Mouse (Mus musculus) forebrain, embryonic 16.5 days (tissue): ENCODE data around the gene Tcam1. TPM values are rescaled to one million over a fixed set of nuclear protein-coding genes. Genes with fewer than 3 reads are reported as not detected.
A peak's percentile ranks its signal among the peaks of the same experiment; 100 is the strongest.

Experiments
- ATAC-seq: fragments of 200-750 bp; cut with Nextera tagmentation; 2 replicates; pipeline ENCODE4 v1.8.0; 2017; ENCODE audit warnings: mild to moderate bottlenecking, moderate library complexity
- H3K27ac ChIP-seq: fragments of 300-500 bp; sonication (generic); 2 replicates; pipeline ENCODE4 v1.5.1; 2014; ENCODE audit warnings: low read length, control low read depth
- H3K27me3 ChIP-seq: fragments of 300-500 bp; sonication (generic); replicated peaks from 2 replicates; pipeline ENCODE4 v1.6.1; 2014; ENCODE audit warnings: low read length; ENCODE audit not compliant: control insufficient read depth, insufficient read depth
- H3K36me3 ChIP-seq: fragments of 300-500 bp; sonication (generic); 2 replicates; pipeline ENCODE4 v1.6.1; 2014; ENCODE audit not compliant: control insufficient read depth, insufficient read depth
- H3K4me1 ChIP-seq: fragments of 300-500 bp; sonication (generic); replicated peaks from 2 replicates; pipeline ENCODE4 v1.6.1; 2014; ENCODE audit warnings: low read length; ENCODE audit not compliant: control insufficient read depth, insufficient read depth
- H3K4me2 ChIP-seq: fragments of 300-500 bp; sonication (generic); 2 replicates; pipeline ENCODE4 v1.6.1; 2014; ENCODE audit warnings: mild to moderate bottlenecking, low read length, control low read depth
- H3K4me3 ChIP-seq: fragments of 300-500 bp; sonication (generic); replicated peaks from 2 replicates; pipeline ENCODE4 v1.5.1; 2014; ENCODE audit warnings: mild to moderate bottlenecking, low read length, control low read depth
- H3K9ac ChIP-seq: fragments of 300-500 bp; sonication (generic); replicated peaks from 2 replicates; pipeline ENCODE4 v1.6.1; 2014; ENCODE audit warnings: low read depth, low read length, control low read depth
- H3K9me3 ChIP-seq: fragments of 300-500 bp; sonication (generic); 2 replicates; pipeline ENCODE4 v1.6.1; 2016; ENCODE audit warnings: low read length; ENCODE audit not compliant: control insufficient read depth
- WGBS: fragments of 180-500 bp; shearing (Covaris S2); extraction: QIAGEN DNeasy Blood & Tissue Kit; methylation state at CpG from one replicate; pipeline ENCODE4 v1.1.7; 2014; 5-methylcytosine and 5-hydroxymethylcytosine counted together
- polyA plus RNA-seq: library from polyadenylated mRNA; unstranded; fragments of >200 nt; fragmentation: Nextera tagmentation; extraction: Ambion mirVana; gene quantifications from 2 replicates; pipeline ENCODE4 v1.2.1, GENCODE M21; 2015

Gene Tcam1
- polyA plus RNA-seq, 1 experiment from 2014 or later = 0.11 TPM

DNA sequence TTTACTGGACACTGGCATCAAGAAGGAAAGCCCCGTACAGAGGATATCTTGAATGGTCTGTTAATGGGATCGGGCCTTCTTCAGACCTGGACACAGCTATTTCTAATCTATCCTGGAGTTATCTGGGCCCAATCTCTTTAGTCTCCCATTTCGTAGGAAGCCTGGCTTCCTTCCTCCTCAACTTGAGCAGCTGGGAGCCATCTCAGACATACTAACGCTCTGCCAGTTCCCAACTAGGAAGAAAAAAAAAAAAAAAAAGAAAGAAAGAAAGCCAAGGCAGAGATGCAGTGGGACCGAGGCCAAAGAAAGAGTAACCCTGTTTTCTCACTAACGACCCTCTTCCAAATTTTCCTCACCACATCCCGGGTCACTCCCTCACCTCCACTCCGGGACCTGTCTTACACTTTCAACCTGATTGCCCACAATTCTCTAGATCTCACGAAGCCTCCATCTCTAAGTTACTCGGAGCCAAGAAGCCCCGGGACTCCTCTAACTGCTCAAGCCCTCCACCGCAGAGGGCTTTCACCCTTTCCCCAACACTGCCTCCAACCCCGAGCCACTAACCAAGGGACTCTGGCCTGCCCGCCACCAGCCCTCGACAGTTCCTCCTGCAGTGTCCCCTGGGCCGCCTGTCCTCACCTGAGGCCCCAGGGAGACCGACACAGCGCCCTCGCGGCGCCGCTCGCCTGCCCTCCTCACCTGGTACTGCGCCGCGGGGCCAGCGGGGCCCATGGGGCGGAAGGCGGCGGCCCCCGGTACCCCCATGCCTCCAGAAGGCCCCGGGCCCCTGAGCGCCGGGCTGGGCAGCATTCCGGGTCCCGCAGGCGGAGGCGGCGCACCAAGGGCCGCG, 4.5 kb upstream of the Tcam1 start:
- no peaks in the 10 kb centered on the region for H3K9me3 ChIP-seq
- no peak for ATAC-seq
- peak overlapping the region; percentile 71 for H3K4me2 ChIP-seq
- peaks cover under 1% of the 10 kb centered on the region; the same call in 1 of the 2 replicates for H3K36me3 ChIP-seq
- H3K27me3 ChIP-seq = no peaks in the 10 kb centered on the region
- 1% methylated on average over 39 of the region's 41 CpGs for WGBS
- H3K27ac ChIP-seq = peak overlapping the region; percentile 85
- peak overlapping the region; percentile 90 for H3K9ac ChIP-seq
- peaks cover 39% of the 10 kb centered on the region for H3K4me1 ChIP-seq
- H3K4me3 ChIP-seq = peak overlapping the region; percentile 85

DNA sequence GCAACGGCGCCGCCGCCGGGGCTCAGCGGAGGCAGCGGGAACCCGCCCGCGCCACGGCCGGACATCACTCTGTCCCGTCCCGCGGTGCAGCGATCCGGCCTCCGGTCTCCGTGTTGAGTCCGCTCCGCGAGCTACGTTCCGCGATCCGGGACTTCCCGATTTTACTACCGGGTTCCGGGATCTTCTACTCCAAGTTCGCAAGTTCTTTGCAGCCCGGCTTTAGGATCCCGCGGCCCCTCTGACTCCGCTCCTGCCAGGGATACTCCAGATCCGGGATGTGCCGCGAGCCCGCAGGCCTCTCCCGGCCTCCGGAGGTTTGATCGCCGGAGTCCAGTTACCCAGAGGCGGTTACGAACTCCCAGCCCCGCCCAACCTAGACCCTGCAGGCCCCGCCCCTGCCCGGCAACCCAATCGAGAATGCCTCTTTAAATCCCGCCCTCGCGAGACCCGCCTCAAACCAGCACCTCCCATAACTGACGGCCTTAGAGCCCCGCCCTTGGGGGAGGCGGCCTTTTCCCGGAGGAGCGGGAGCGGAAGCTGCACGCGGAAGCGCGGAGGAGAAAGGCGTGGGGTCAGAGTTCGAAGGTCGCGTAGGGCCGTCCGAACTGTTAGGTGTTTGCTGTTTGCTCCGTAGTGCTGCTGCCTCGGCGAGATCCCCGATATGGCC, 3.7 kb upstream of the Tcam1 start, which contains the start of gene Smarcd2:
Smarcd2 (minus strand) TSS at position 329 of the 667 bp plus-strand sequence.
- WGBS = under 1% methylated on average over 71 of the region's 72 CpGs
- Histone ChIP-seq H3K27me3 (no peaks in the 10 kb centered on the region), H3K4me1 (peaks cover 35% of the 10 kb centered on the region), H3K4me3 (peak within 1 kb of the TSS; percentile 85), H3K27ac (peak within 1 kb of the TSS; percentile 85), H3K9ac (peak within 1 kb of the TSS; percentile 90), H3K36me3 (no peaks in the 10 kb centered on the region), H3K9me3 (no peaks in the 10 kb centered on the region), H3K4me2 (peak within 1 kb of the TSS; percentile 77)
- peak; percentile 94 for ATAC-seq

DNA sequence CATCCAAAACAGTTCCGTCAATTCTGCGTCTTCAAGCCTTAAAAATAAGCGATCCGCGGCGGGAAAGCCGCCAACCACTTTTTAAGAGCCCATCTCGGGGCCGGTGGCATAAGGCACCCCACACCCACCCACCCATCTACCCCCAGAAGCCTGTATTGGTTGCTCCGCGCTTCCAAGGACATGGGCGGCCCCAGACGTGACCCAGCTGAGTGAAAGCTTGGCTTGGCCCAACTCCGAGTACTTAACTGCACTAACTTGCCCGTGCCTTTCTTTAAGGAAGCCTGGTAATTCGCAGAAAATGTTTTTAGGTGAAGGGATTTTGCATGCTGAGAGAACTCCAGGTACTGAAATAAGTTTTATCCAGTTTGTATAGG, 3.2 kb upstream of the Tcam1 start:
- Histone ChIP-seq H3K4me2 (peak overlapping the region; percentile 77), H3K4me1 (peaks cover 32% of the 10 kb centered on the region), H3K9ac (peak overlapping the region; percentile 55), H3K27me3 (no peaks in the 10 kb centered on the region), H3K27ac (peak overlapping the region; percentile 55; the same call in 1 of the 2 replicates), H3K9me3 (no peaks in the 10 kb centered on the region), H3K4me3 (peak overlapping the region; percentile 85), H3K36me3 (no peaks in the 10 kb centered on the region)
- 19% methylated on average over 16 of the region's 16 CpGs for WGBS
- ATAC-seq = peak; percentile 11; the same call in 1 of the 2 replicates

DNA sequence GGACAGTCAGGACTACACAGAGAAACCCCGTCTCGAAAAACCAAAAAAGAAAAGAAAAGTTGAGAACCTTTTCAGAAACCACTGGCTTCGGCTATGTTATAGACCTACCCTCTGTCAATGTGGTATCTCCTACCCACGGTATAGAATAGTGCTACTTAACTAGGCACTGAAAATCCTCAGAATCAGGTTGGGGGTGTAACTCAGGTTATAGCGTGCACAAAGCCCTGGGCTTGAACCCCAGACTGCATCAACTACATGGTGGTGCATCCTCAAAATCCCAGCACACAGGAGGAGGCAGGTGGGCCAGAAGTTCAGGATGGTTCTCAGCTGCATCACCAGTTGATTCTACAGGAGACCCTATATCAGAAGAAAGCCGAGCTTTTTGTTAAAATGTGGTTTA, 2.7 kb upstream of the Tcam1 start:
- H3K4me3 ChIP-seq = no peak overlapping the region
- 96% methylated on average over 6 of the region's 6 CpGs for WGBS

DNA sequence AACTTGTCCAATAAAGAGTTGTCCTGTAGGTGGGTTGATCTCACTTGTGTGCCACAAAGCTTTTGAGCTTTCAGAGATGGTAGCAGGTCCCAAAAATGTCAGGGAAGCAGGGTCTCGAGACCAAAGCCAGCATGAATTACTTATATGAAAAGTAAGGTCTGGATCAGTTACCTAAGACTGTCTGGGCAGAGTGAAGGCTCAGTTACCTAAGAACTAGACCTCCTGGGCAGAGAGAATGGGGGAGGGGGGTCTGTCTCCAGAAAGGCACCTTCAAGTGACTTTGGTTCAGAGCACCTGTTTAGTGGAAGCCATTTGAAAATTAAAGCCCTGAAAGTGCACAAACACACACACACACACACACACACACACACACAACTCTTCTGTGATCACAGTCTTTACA, 2.1 kb upstream of the Tcam1 start:
- Histone ChIP-seq H3K9ac (no peak overlapping the region), H3K27me3 (no peaks in the 10 kb centered on the region), H3K4me2 (no peak overlapping the region), H3K36me3 (no peaks in the 10 kb centered on the region), H3K4me1 (peaks cover 22% of the 10 kb centered on the region), H3K9me3 (no peaks in the 10 kb centered on the region), H3K27ac (no peak overlapping the region), H3K4me3 (no peak overlapping the region)
- ATAC-seq = no peak
- WGBS = 98% methylated on average over 1 of the region's 1 CpGs

More for the DNA sequence above, 2.7 kb upstream of the Tcam1 start:
- Histone ChIP-seq H3K27ac (no peak overlapping the region), H3K4me2 (no peak overlapping the region), H3K27me3 (no peaks in the 10 kb centered on the region), H3K36me3 (no peaks in the 10 kb centered on the region), H3K9ac (no peak overlapping the region), H3K9me3 (no peaks in the 10 kb centered on the region), H3K4me1 (peaks cover 27% of the 10 kb centered on the region)
- ATAC-seq = no peak

DNA sequence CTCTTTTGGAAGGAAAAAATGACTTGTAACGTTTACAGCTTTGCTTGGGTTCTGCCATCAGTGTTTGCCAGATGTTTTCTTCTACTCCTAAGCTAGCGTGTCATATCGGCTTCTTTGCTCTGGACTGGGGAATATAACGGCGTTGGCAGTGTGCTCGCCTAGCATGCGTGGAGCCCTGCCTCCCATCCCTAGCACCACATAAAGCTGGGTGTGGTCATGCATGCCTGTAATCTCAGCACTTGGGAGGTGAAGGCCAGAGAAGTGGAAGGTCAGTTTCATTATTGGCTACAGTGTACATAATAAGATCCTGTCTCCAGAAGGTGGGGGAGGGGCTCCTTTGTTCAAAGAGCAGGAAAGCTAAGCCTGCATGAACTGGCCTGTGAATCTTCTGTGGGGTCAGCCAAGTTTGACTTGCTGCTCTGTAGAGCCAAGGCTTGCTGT, 1.5 kb upstream of the Tcam1 start:
- H3K4me2 ChIP-seq = no peak overlapping the region
- no peak overlapping the region for H3K27ac ChIP-seq
- no peaks in the 10 kb centered on the region for H3K27me3 ChIP-seq
- ATAC-seq = no peak
- H3K36me3 ChIP-seq = no peaks in the 10 kb centered on the region
- H3K9me3 ChIP-seq = no peaks in the 10 kb centered on the region
- WGBS = 89% methylated on average over 7 of the region's 7 CpGs
- no peak overlapping the region for H3K9ac ChIP-seq
- H3K4me1 ChIP-seq = peaks cover 22% of the 10 kb centered on the region
- H3K4me3 ChIP-seq = no peak overlapping the region

DNA sequence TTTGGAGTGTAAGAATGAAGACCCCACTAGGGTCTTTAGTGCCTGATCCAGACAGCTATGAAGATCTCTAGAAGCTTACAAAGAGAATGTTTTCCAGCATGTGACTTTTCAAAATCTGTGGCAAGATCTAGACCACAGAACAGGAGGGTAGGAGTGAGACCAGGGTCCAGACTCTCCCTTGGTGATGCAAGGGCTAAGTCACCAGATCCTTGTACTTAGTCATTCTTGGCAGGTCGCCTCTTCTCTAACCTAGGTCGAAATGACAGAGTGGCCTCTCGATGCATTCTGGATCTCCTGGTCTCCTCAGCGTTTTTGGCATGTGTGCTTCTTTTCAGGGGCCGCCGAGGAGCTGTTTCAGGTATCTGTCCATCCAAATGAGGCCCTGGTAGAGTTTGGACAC, 6.0 kb downstream of the Tcam1 start:
- Histone ChIP-seq H3K4me1 (no peaks in the 10 kb centered on the region; the same call in 1 of the 2 replicates), H3K36me3 (no peaks in the 10 kb centered on the region), H3K4me2 (no peak overlapping the region), H3K9me3 (no peaks in the 10 kb centered on the region), H3K27me3 (no peaks in the 10 kb centered on the region), H3K4me3 (no peak overlapping the region), H3K27ac (no peak overlapping the region), H3K9ac (no peak overlapping the region)
- 87% methylated on average over 6 of the region's 6 CpGs for WGBS
- no peak for ATAC-seq

DNA sequence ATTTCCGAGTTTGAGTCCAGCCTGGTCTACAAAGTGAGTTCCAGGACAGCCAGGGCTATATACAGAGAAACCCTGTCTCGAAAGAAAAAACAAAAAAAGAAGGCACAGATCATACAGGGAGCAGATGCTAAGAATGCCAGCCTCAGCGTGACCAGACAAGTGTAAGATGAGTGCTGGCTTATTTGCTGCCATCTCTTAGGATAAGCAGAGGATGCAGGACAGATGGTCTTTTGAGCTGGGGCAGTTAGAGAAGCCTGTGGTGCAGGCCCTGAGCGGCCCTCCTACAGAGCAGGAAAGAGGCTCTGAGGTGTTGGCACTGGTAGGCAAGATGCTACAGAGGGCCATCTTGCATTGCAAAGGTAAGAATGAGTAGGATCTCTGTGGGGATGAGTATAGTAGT, 6.9 kb downstream of the Tcam1 start:
- Histone ChIP-seq H3K4me2 (no peak overlapping the region), H3K4me1 (no peaks in the 10 kb centered on the region; the same call in 1 of the 2 replicates), H3K27ac (no peak overlapping the region), H3K9ac (no peak overlapping the region), H3K36me3 (no peaks in the 10 kb centered on the region), H3K9me3 (no peaks in the 10 kb centered on the region), H3K4me3 (no peak overlapping the region), H3K27me3 (no peaks in the 10 kb centered on the region)
- no peak for ATAC-seq
- 81% methylated on average over 4 of the region's 4 CpGs for WGBS

DNA sequence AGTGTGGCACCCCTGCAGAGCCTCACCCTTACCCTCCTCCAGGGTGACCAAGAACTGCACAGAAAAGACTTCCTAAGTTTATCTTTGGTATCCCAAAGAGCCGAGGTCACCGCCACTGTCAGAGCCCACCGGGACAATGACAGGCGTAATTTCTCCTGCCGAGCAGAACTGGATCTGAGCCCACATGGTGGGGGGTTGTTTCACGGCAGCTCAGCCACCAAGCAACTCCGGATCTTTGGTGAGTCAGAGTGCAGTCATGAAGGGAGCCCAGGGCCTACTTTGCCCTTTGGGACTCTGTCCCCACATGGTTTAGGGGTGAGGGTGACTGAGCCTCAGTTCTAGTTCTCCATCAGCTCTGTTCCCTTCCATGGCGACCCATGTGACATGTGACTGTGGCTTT, 7.7 kb downstream of the Tcam1 start:
- Histone ChIP-seq H3K36me3 (no peaks in the 10 kb centered on the region), H3K27me3 (no peaks in the 10 kb centered on the region), H3K9ac (no peak overlapping the region), H3K9me3 (no peaks in the 10 kb centered on the region), H3K4me1 (no peaks in the 10 kb centered on the region; the same call in 1 of the 2 replicates), H3K27ac (no peak overlapping the region), H3K4me2 (no peak overlapping the region), H3K4me3 (no peak overlapping the region)
- 72% methylated on average over 8 of the region's 8 CpGs for WGBS
- no peak for ATAC-seq
